Mouse (Mus musculus) spleen, adult 2 months (tissue): ENCODE results near the gene March1.

Source experiments
- CTCF ChIP-seq: fragments of 200-500 bp; IDR thresholded peaks from 2 replicates; pipeline ENCODE4 v1.5.1; 2011; ENCODE audit warnings: mild to moderate bottlenecking, inconsistent platforms; ENCODE audit not compliant: insufficient read depth, insufficient read length, insufficient replicate concordance; ENCODE audit errors: extremely low read depth
- POLR2A ChIP-seq: fragments of 200-500 bp; IDR thresholded peaks from 2 replicates; pipeline ENCODE4 v1.6.1; 2011; ENCODE audit warnings: low read depth, low read length, inconsistent platforms

DNA sequence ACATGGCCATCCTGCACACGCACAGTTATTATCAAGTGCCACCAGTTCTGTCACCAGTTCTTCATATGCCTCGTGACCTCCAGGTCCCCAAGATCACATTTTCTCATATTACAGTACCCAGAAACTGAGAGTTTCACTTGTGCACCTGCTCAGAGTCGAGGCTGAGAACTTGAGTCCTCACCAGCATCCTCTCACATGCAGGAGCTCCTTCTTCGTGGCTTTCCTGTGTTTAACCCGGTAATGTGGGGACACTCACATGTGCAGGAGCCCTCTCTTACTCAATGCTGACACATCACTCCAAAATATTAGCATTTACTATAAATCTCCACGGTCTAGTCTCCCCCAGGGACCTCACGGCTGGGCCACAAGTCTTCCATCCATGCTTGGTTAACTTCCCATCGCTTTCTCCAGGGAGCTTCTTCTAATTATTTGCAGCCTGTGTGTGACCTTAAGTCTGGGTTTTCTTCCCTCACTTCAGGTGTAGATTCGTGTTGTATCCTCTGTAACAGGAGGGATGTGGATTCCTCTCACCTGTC lies 792.4 kb downstream of the March1 start:
- TF ChIP-seq POLR2A = no peak
- no peak for TF ChIP-seq CTCF
